Mouse (Mus musculus): ENCODE data around the gene Socs3. TPM values are rescaled to one million over a fixed set of nuclear protein-coding genes. Genes with fewer than 3 reads are reported as not detected.

The Socs3 gene
- total and polyA plus RNA-seq, 2 experiments from 2014 or later, result 6.5 to 11.0 TPM

- Histone ChIP-seq H3K9me3 (ENCODE audit: low read length) (no peaks in the 10 kb centered on the region), H3K4me2 (ENCODE audit: low read depth) (peak overlapping the region; percentile 80), H3K27ac (ENCODE audit: low read depth, low read length) (no peak overlapping the region), H3K36me3 (ENCODE audit: insufficient read depth) (no peaks in the 10 kb centered on the region), H3K9ac (peak overlapping the region; percentile 85; the same call in 1 of the 2 replicates), H3K4me1 (ENCODE audit: insufficient read depth) (peaks cover 18% of the 10 kb centered on the region), H3K27me3 (ENCODE audit: insufficient read depth, low read length) (no peaks in the 10 kb centered on the region), H3K4me3 (ENCODE audit: low read depth, low read length) (peak overlapping the region; percentile 98)
- ATAC-seq, result no peak
- no peak for TF ChIP-seq CTCF (IDR thresholded peaks at IDR 0.05; ENCODE audit: low read depth)
- 74% methylated on average over 4 of the region's 4 CpGs for WGBS
- no peak for DNase-seq
These were observed 18.1 kb upstream of the Socs3 start for GRCm38 (mm10) chr11:117987968-117988367.

- no peak for TF ChIP-seq CTCF (IDR thresholded peaks at IDR 0.05; ENCODE audit: low read depth)
- peak; percentile 63 for ATAC-seq
- Histone ChIP-seq H3K4me1 (ENCODE audit: insufficient read depth) (peaks cover 18% of the 10 kb centered on the region), H3K4me3 (ENCODE audit: low read depth, low read length) (peak overlapping the region; percentile 98), H3K27ac (ENCODE audit: low read depth, low read length) (peak overlapping the region; percentile 93), H3K27me3 (ENCODE audit: insufficient read depth, low read length) (no peaks in the 10 kb centered on the region), H3K36me3 (ENCODE audit: insufficient read depth) (no peaks in the 10 kb centered on the region), H3K9me3 (ENCODE audit: low read length) (no peaks in the 10 kb centered on the region), H3K4me2 (ENCODE audit: low read depth) (peak overlapping the region; percentile 80), H3K9ac (peak overlapping the region; percentile 85)
- peak; percentile 42 for DNase-seq
- 2% methylated on average over 32 of the region's 32 CpGs for WGBS
These were observed 17.2 kb upstream of the Socs3 start for GRCm38 (mm10) chr11:117987032-117987451.

GRCm38 (mm10) chr11:117986126-117987031 is 16.5 kb upstream of the Socs3 start, which contains the start of gene Pgs1:
Pgs1 (plus strand) TSS chr11:117986292.
- Histone ChIP-seq H3K36me3 (ENCODE audit: insufficient read depth) (no peaks in the 10 kb centered on the region), H3K4me2 (ENCODE audit: low read depth) (peak within 1 kb of the TSS; percentile 80), H3K27me3 (ENCODE audit: insufficient read depth, low read length) (no peaks in the 10 kb centered on the region), H3K4me3 (ENCODE audit: low read depth, low read length) (peak within 1 kb of the TSS; percentile 98), H3K4me1 (ENCODE audit: insufficient read depth) (peaks cover 18% of the 10 kb centered on the region), H3K9ac (peak within 1 kb of the TSS; percentile 85), H3K27ac (ENCODE audit: low read depth, low read length) (peak within 1 kb of the TSS; percentile 93), H3K9me3 (ENCODE audit: low read length) (no peaks in the 10 kb centered on the region)
- DNase-seq, result peak; percentile 97
- 8% methylated on average over 47 of the region's 51 CpGs for WGBS
- peak; percentile 99 for ATAC-seq
- TF ChIP-seq CTCF (IDR thresholded peaks at IDR 0.05; ENCODE audit: low read depth), result no peak

GRCm38 (mm10) chr11:117983770-117984169 is 13.9 kb upstream of the Socs3 start:
- H3K27me3 ChIP-seq (ENCODE audit: insufficient read depth, low read length), result no peaks in the 10 kb centered on the region
- H3K36me3 ChIP-seq (ENCODE audit: insufficient read depth), result no peaks in the 10 kb centered on the region
- no peak overlapping the region for H3K4me2 ChIP-seq (ENCODE audit: low read depth)
- H3K4me3 ChIP-seq (ENCODE audit: low read depth, low read length), result no peak overlapping the region
- H3K9me3 ChIP-seq (ENCODE audit: low read length), result no peaks in the 10 kb centered on the region
- DNase-seq (no peak), ATAC-seq (no peak)
- 67% methylated on average over 7 of the region's 7 CpGs for WGBS
- no peak overlapping the region for H3K27ac ChIP-seq (ENCODE audit: low read depth, low read length)
- H3K9ac ChIP-seq, result no peak overlapping the region
- TF ChIP-seq CTCF (IDR thresholded peaks at IDR 0.05; ENCODE audit: low read depth), result no peak
- H3K4me1 ChIP-seq (ENCODE audit: insufficient read depth), result peaks cover 18% of the 10 kb centered on the region

GRCm38 (mm10) chr11:117982426-117982825 is 12.6 kb upstream of the Socs3 start:
- ATAC-seq (no peak), DNase-seq (no peak)
- Histone ChIP-seq H3K36me3 (ENCODE audit: insufficient read depth) (no peaks in the 10 kb centered on the region), H3K4me2 (ENCODE audit: low read depth) (no peak overlapping the region), H3K9me3 (ENCODE audit: low read length) (no peaks in the 10 kb centered on the region), H3K4me3 (ENCODE audit: low read depth, low read length) (no peak overlapping the region), H3K27ac (ENCODE audit: low read depth, low read length) (no peak overlapping the region), H3K4me1 (ENCODE audit: insufficient read depth) (peaks cover 7% of the 10 kb centered on the region), H3K9ac (no peak overlapping the region), H3K27me3 (ENCODE audit: insufficient read depth, low read length) (no peaks in the 10 kb centered on the region)
- 76% methylated on average over 5 of the region's 5 CpGs for WGBS
- TF ChIP-seq CTCF (IDR thresholded peaks at IDR 0.05; ENCODE audit: low read depth), result no peak

GRCm38 (mm10) chr11:117979388-117979787 is 9.5 kb upstream of the Socs3 start:
- no peak overlapping the region for H3K9ac ChIP-seq
- no peaks in the 10 kb centered on the region for H3K9me3 ChIP-seq (ENCODE audit: low read length)
- no peak for ATAC-seq
- H3K36me3 ChIP-seq (ENCODE audit: insufficient read depth), result no peaks in the 10 kb centered on the region
- H3K4me1 ChIP-seq (ENCODE audit: insufficient read depth), result no peaks in the 10 kb centered on the region
- no peak overlapping the region for H3K4me2 ChIP-seq (ENCODE audit: low read depth)
- no peak for DNase-seq
- 64% methylated on average over 7 of the region's 7 CpGs for WGBS
- no peak overlapping the region for H3K4me3 ChIP-seq (ENCODE audit: low read depth, low read length)
- H3K27me3 ChIP-seq (ENCODE audit: insufficient read depth, low read length), result no peaks in the 10 kb centered on the region
- no peak overlapping the region for H3K27ac ChIP-seq (ENCODE audit: low read depth, low read length)
- no peak for TF ChIP-seq CTCF (IDR thresholded peaks at IDR 0.05; ENCODE audit: low read depth)

GRCm38 (mm10) chr11:117977694-117978360 is 8.0 kb upstream of the Socs3 start:
- no peaks in the 10 kb centered on the region for H3K4me1 ChIP-seq (ENCODE audit: insufficient read depth)
- H3K4me3 ChIP-seq (ENCODE audit: low read depth, low read length), result no peak overlapping the region
- 63% methylated on average over 4 of the region's 5 CpGs for WGBS
- ATAC-seq (no peak), DNase-seq (no peak)
- no peak overlapping the region for H3K9ac ChIP-seq
- H3K4me2 ChIP-seq (ENCODE audit: low read depth), result no peak overlapping the region
- no peaks in the 10 kb centered on the region for H3K36me3 ChIP-seq (ENCODE audit: insufficient read depth)
- H3K27me3 ChIP-seq (ENCODE audit: insufficient read depth, low read length), result no peaks in the 10 kb centered on the region
- TF ChIP-seq CTCF (IDR thresholded peaks at IDR 0.05; ENCODE audit: low read depth), result no peak
- no peak overlapping the region for H3K27ac ChIP-seq (ENCODE audit: low read depth, low read length)
- no peaks in the 10 kb centered on the region for H3K9me3 ChIP-seq (ENCODE audit: low read length)
